Mouse (Mus musculus): ENCODE results near the gene Pcbp4.

GRCm38 (mm10) chr9:106447348-106447747 is 5.7 kb upstream of the Pcbp4 start, which contains the start of the genes Abhd14b and Abhd14a:
- TF ChIP-seq CTCF (IDR thresholded peaks at IDR 0.05; ENCODE audit: low read depth) (peak; percentile 76), EP300 (optimal IDR thresholded peaks at IDR 0.05) (no peak)
